Mouse (Mus musculus) spleen, adult 2 months (tissue): ENCODE data around the gene Tmem252. TPM values are rescaled to one million over a fixed set of nuclear protein-coding genes. Genes with fewer than 3 reads are reported as not detected.

Source experiments
- DNase-seq, 2 experiments: peaks; one replicate each; pipeline versions ENCODE4 v3.0.0 to v3.0.0-alpha.2; 2012 to 2021; ENCODE audit warnings: low spot score in 2 of 2, low read depth in 1 of 2
- H3K27ac ChIP-seq: fragments of 200-500 bp; 2 replicates; pipeline ENCODE4 v1.5.1; 2012; ENCODE audit warnings: low read length, inconsistent platforms; ENCODE audit not compliant: insufficient read depth
- H3K27me3 ChIP-seq: fragments of 200-500 bp; 2 replicates; pipeline ENCODE4 v1.6.1; 2012; ENCODE audit warnings: mild to moderate bottlenecking, moderate library complexity, low read length, inconsistent platforms; ENCODE audit not compliant: control insufficient read depth, insufficient read depth
- H3K36me3 ChIP-seq: fragments of 200-500 bp; 2 replicates; pipeline ENCODE4 v1.6.1; 2012; ENCODE audit warnings: mild to moderate bottlenecking, low read length, inconsistent platforms; ENCODE audit not compliant: control insufficient read depth, insufficient read depth
- H3K4me1 ChIP-seq: fragments of 200-500 bp; 2 replicates; pipeline ENCODE4 v1.6.1; 2011; ENCODE audit warnings: inconsistent platforms; ENCODE audit not compliant: control insufficient read depth, insufficient read depth, insufficient read length
- H3K4me3 ChIP-seq: fragments of 200-500 bp; 2 replicates; pipeline ENCODE4 v1.5.1; 2011; ENCODE audit warnings: mild to moderate bottlenecking, inconsistent platforms; ENCODE audit not compliant: insufficient read depth, insufficient read length; ENCODE audit errors: extremely low read depth
- CTCF ChIP-seq: fragments of 200-500 bp; IDR thresholded peaks from 2 replicates; pipeline ENCODE4 v1.5.1; 2011; ENCODE audit warnings: mild to moderate bottlenecking, inconsistent platforms; ENCODE audit not compliant: insufficient read depth, insufficient read length, insufficient replicate concordance; ENCODE audit errors: extremely low read depth
- POLR2A ChIP-seq: fragments of 200-500 bp; IDR thresholded peaks from 2 replicates; pipeline ENCODE4 v1.6.1; 2011; ENCODE audit warnings: low read depth, low read length, inconsistent platforms
- WGBS: fragments of 180-500 bp; shearing (Covaris S2); methylation state at CpG from one replicate; pipeline ENCODE4 v1.1.7; 2018; 5-methylcytosine and 5-hydroxymethylcytosine counted together
- polyA plus RNA-seq: library from polyadenylated mRNA; depleted of rRNA; stranded (reverse); fragments of >200 nt; gene quantifications from 2 replicates; pipeline ENCODE4 v1.2.3, GENCODE M21; 2012; rRNA removed

Tmem252 gene
- polyA plus RNA-seq: 0.04 and 0.05 TPM in 2 replicates

GRCm38 (mm10) chr19:24673762-24674161, at the start of gene Tmem252:
Gene Tmem252 (plus strand): TSS chr19:24674008.
- 52% methylated on average over 4 of the region's 4 CpGs for WGBS
- Histone ChIP-seq H3K4me3 (no peak within 1 kb of the TSS), H3K36me3 (no peaks in the 10 kb centered on the region), H3K27ac (no peak within 1 kb of the TSS), H3K4me1 (peaks cover 9% of the 10 kb centered on the region; the same call in 1 of the 2 replicates), H3K27me3 (no peaks in the 10 kb centered on the region)
- TF ChIP-seq POLR2A (no peak), CTCF (no peak)
- DNase-seq: no peak

- H3K27ac ChIP-seq: no peak overlapping the region
- H3K4me3 ChIP-seq: no peak overlapping the region
- TF ChIP-seq POLR2A: no peak
- no peak for TF ChIP-seq CTCF
- no peaks in the 10 kb centered on the region for H3K27me3 ChIP-seq
- H3K36me3 ChIP-seq: no peaks in the 10 kb centered on the region
- WGBS: 90% methylated on average over 4 of the region's 4 CpGs
- H3K4me1 ChIP-seq: no peaks in the 10 kb centered on the region
- DNase-seq: no peak
These were observed 45.8 kb upstream of the Tmem252 start for GRCm38 (mm10) chr19:24628049-24628448.

GRCm38 (mm10) chr19:24633008-24633407, 40.8 kb upstream of the Tmem252 start:
- Histone ChIP-seq H3K36me3 (no peaks in the 10 kb centered on the region), H3K4me3 (no peak overlapping the region), H3K27me3 (no peaks in the 10 kb centered on the region), H3K4me1 (no peaks in the 10 kb centered on the region; the same call in 1 of the 2 replicates), H3K27ac (no peak overlapping the region)
- TF ChIP-seq CTCF (no peak), POLR2A (no peak)
- 85% methylated on average over 3 of the region's 3 CpGs for WGBS
- no peak for DNase-seq

GRCm38 (mm10) chr19:24634602-24635001, 39.2 kb upstream of the Tmem252 start:
- no peak overlapping the region for H3K4me3 ChIP-seq
- WGBS: 3% methylated on average over 7 of the region's 7 CpGs
- H3K4me1 ChIP-seq: no peaks in the 10 kb centered on the region; the same call in 1 of the 2 replicates
- no peaks in the 10 kb centered on the region for H3K36me3 ChIP-seq
- H3K27ac ChIP-seq: no peak overlapping the region
- TF ChIP-seq CTCF: peak; percentile 89; the same call in 1 of the 2 replicates
- no peak for TF ChIP-seq POLR2A
- no peaks in the 10 kb centered on the region for H3K27me3 ChIP-seq
- DNase-seq: peak; percentile 65 to 71

GRCm38 (mm10) chr19:24636616-24637015, 37.2 kb upstream of the Tmem252 start:
- TF ChIP-seq POLR2A: no peak
- TF ChIP-seq CTCF: no peak
- no peaks in the 10 kb centered on the region for H3K27me3 ChIP-seq
- H3K27ac ChIP-seq: no peak overlapping the region
- no peaks in the 10 kb centered on the region; the same call in 1 of the 2 replicates for H3K4me1 ChIP-seq
- H3K4me3 ChIP-seq: no peak overlapping the region
- H3K36me3 ChIP-seq: no peaks in the 10 kb centered on the region
- WGBS: 32% methylated on average over 10 of the region's 10 CpGs
- no peak for DNase-seq

- no peak for TF ChIP-seq POLR2A
- TF ChIP-seq CTCF: no peak
- no peak for DNase-seq
- H3K4me3 ChIP-seq: no peak overlapping the region
- 93% methylated on average over 6 of the region's 6 CpGs for WGBS
- no peaks in the 10 kb centered on the region for H3K36me3 ChIP-seq
- no peaks in the 10 kb centered on the region for H3K27me3 ChIP-seq
- H3K4me1 ChIP-seq: no peaks in the 10 kb centered on the region; the same call in 1 of the 2 replicates
- H3K27ac ChIP-seq: no peak overlapping the region
These were observed 35.8 kb upstream of the Tmem252 start for GRCm38 (mm10) chr19:24637988-24638387.

- Histone ChIP-seq H3K4me1 (peaks cover 4% of the 10 kb centered on the region; the same call in 1 of the 2 replicates), H3K27me3 (no peaks in the 10 kb centered on the region), H3K36me3 (no peaks in the 10 kb centered on the region), H3K4me3 (no peak overlapping the region), H3K27ac (no peak overlapping the region)
- 73% methylated on average over 6 of the region's 6 CpGs for WGBS
- no peak for DNase-seq
- TF ChIP-seq CTCF: no peak
- TF ChIP-seq POLR2A: no peak
These were observed 32.8 kb upstream of the Tmem252 start for GRCm38 (mm10) chr19:24640982-24641381.

GRCm38 (mm10) chr19:24644971-24645370, 28.8 kb upstream of the Tmem252 start:
- Histone ChIP-seq H3K4me3 (no peak overlapping the region), H3K27ac (peak overlapping the region; percentile 79), H3K4me1 (peaks cover 6% of the 10 kb centered on the region; the same call in 1 of the 2 replicates), H3K36me3 (no peaks in the 10 kb centered on the region), H3K27me3 (no peaks in the 10 kb centered on the region)
- TF ChIP-seq CTCF (no peak), POLR2A (no peak)
- no peak for DNase-seq
- 83% methylated on average over 10 of the region's 10 CpGs for WGBS
